Mouse (Mus musculus) heart, postnatal 0 days (tissue): ENCODE results near the gene Zswim5.

Experiments used
- CTCF ChIP-seq: IDR thresholded peaks from 2 replicates; pipeline ENCODE4 v1.5.1; 2016; ENCODE audit warnings: antibody characterized with exemption, control low read depth, low read depth
- EP300 ChIP-seq: IDR thresholded peaks from 2 replicates; pipeline ENCODE4 v1.6.1; 2016; ENCODE audit warnings: antibody characterized with exemption, low read depth

DNA sequence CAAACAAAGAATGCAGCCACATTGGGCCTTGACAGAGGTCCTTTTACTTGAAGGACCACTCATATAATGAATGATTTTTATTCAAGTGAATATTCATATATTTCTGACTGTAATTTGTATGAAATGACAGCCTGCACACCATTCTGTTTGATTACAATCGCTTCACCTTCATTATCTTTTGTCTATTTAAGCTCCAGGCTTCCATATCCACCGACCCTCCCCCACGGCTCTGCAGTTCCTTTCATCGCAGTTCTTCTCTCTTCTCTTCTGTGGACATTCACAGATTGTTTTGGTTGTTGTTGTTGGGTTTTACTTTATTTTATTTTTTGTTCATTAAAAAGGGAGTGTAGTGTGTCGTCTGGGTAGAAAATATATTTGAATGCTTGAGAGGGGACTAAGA, 34.0 kb downstream of the Zswim5 start:
- TF ChIP-seq CTCF = no peak
- no peak for TF ChIP-seq EP300
